Mouse (Mus musculus): ENCODE data around the gene Pon1.

DNA sequence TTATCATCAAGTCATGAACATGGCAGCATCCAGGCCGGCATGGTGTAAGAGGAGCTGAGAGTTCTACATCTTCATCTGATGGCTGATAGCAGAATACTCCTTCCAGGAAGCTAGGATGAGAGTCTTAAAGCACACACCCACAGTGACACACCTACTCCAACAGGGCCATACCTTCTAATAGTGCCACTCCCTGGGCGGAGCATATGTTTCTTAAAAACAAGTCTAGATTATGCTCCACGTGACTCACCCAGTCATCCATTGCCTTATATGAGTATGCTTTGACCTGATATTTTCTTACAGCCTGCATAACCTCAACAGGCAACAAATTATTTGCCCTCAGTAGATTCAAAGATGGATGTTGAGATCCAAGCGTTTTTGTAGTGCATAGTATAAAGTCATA is 24.4 kb upstream of the Pon1 start:
- TF ChIP-seq CTCF (IDR thresholded peaks at IDR 0.05; ENCODE audit: control insufficient read depth, insufficient read depth, insufficient read length) (no peak), MYOG (IDR thresholded peaks at IDR 0.05; ENCODE audit: control insufficient read depth, extremely low read depth, insufficient read length) (no peak), USF1 (IDR thresholded peaks at IDR 0.05; ENCODE audit: low read depth) (peak; percentile 43), FOSL1 (IDR thresholded peaks at IDR 0.05; ENCODE audit: insufficient read depth, low read length, poor library complexity, severe bottlenecking) (no peak), MAX (IDR thresholded peaks at IDR 0.05) (no peak), CEBPB (IDR thresholded peaks at IDR 0.05; ENCODE audit: low read depth) (no peak)
